Mouse (Mus musculus) small intestine, adult 2 months (tissue): ENCODE results near the gene Sema5b. TPM values are rescaled to one million over a fixed set of nuclear protein-coding genes. Genes with fewer than 3 reads are reported as not detected.

ENCODE experiments used
- H3K27ac ChIP-seq: fragments of 200-500 bp; 2 replicates; pipeline ENCODE4 v1.5.1; 2012; ENCODE audit warnings: low read depth, low read length, control low read depth, inconsistent platforms; ENCODE audit not compliant: insufficient read depth
- H3K27me3 ChIP-seq: fragments of 200-500 bp; 2 replicates; pipeline ENCODE4 v1.6.1; 2012; ENCODE audit warnings: mild to moderate bottlenecking, moderate library complexity, low read length, inconsistent platforms; ENCODE audit not compliant: control insufficient read depth, insufficient read depth
- H3K36me3 ChIP-seq: fragments of 200-500 bp; 2 replicates; pipeline ENCODE4 v1.6.1; 2012; ENCODE audit warnings: mild to moderate bottlenecking, low read length, control low read depth, inconsistent platforms; ENCODE audit not compliant: control insufficient read depth, insufficient read depth
- H3K4me1 ChIP-seq: fragments of 200-500 bp; 2 replicates; pipeline ENCODE4 v1.6.1; 2012; ENCODE audit warnings: low read length, inconsistent platforms, mixed read lengths; ENCODE audit not compliant: control insufficient read depth, insufficient read depth, insufficient read length
- H3K4me3 ChIP-seq: fragments of 200-500 bp; 2 replicates; pipeline ENCODE4 v1.5.1; 2012; ENCODE audit warnings: low read depth, mild to moderate bottlenecking, control low read depth, inconsistent platforms, low read length, moderate library complexity
- CTCF ChIP-seq: fragments of 200-500 bp; IDR thresholded peaks from 2 replicates; pipeline ENCODE4 v1.5.1; 2012; ENCODE audit warnings: low read depth, mild to moderate bottlenecking, control low read depth, inconsistent platforms, low read length, moderate library complexity, mixed read lengths; ENCODE audit not compliant: insufficient replicate concordance, insufficient read length; ENCODE audit errors: extremely low read depth
- POLR2A ChIP-seq: fragments of 200-500 bp; IDR thresholded peaks from 2 replicates; pipeline ENCODE4 v1.6.1; 2012; ENCODE audit warnings: low read depth, mild to moderate bottlenecking, control low read depth, inconsistent platforms, low read length, moderate library complexity
- WGBS: fragments of 180-500 bp; shearing (Covaris S2); methylation state at CpG from one replicate; pipeline ENCODE4 v1.1.7; 2018; 5-methylcytosine and 5-hydroxymethylcytosine counted together
- polyA plus RNA-seq: library from polyadenylated mRNA; depleted of rRNA; stranded (reverse); fragments of >200 nt; gene quantifications from 2 replicates; pipeline ENCODE4 v1.2.3, GENCODE M21; 2012

The Sema5b gene
- polyA plus RNA-seq, 1 experiment, result 0.49 TPM

DNA sequence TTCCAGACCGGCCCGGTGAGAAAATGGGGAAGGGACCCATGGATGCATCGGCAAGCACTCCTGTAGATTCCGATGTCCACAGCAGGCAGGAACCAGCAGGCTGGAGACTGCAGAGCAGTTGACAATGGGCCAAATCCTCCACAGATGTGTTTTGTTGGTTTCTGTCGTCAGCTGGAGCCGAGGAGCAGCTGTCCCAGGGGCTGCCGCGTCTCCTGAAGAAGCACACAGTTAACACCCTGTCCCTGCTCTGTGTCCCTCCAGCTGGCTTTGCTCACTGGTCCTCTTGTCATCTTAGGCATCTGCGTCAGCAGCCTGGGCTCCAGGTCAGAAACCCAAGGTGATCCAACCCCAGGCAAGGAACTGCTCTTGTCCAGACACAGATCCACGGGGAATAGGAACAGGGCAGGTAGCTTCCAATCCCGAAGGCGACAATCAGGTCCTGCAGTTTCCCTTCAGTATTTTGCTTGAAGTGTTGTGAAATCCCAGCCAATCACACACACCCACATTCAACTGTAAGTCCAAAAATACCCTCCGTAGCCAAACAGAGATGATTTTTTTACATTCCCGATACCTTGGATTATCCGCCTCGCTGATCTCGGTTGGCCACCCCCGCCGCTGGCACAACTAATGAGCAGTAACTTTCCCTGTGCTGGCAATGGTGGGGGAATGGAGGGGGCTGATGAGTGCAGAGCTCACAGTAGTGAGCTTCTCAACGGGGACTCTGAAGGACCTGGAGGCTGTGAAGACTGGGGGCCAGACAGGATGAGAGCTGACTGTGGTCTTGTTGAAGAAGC is 63.0 kb downstream of the Sema5b start:
- Histone ChIP-seq H3K36me3 (no peaks in the 10 kb centered on the region), H3K4me3 (no peak overlapping the region), H3K27ac (no peak overlapping the region), H3K4me1 (no peaks in the 10 kb centered on the region), H3K27me3 (no peaks in the 10 kb centered on the region)
- WGBS, result 72% methylated on average over 20 of the region's 20 CpGs
- no peak for TF ChIP-seq CTCF
- TF ChIP-seq POLR2A, result no peak

DNA sequence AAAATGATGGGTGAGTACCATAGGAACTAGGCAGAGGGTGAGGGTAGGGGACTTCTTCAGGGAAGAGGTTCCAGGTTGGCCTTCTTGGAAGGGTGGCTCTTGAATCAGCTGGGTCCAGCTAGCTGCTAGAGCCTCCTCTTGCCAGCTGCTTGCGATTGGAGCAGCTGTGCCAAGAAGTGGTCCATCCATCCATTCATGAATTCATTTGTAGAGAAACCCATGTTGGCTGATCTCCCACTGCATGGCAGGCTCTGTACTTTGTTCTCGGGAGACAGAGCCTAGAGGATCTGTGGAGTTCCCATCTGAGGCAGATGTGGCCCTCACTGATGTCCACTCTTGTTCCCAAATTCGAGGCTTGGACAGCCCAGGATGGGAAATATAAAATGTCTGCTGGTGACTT is 66.3 kb downstream of the Sema5b start:
- Histone ChIP-seq H3K4me3 (no peak overlapping the region), H3K27ac (no peak overlapping the region), H3K36me3 (no peaks in the 10 kb centered on the region), H3K27me3 (no peaks in the 10 kb centered on the region), H3K4me1 (no peaks in the 10 kb centered on the region)
- TF ChIP-seq POLR2A (no peak), CTCF (no peak)
- 63% methylated on average over 3 of the region's 3 CpGs for WGBS

DNA sequence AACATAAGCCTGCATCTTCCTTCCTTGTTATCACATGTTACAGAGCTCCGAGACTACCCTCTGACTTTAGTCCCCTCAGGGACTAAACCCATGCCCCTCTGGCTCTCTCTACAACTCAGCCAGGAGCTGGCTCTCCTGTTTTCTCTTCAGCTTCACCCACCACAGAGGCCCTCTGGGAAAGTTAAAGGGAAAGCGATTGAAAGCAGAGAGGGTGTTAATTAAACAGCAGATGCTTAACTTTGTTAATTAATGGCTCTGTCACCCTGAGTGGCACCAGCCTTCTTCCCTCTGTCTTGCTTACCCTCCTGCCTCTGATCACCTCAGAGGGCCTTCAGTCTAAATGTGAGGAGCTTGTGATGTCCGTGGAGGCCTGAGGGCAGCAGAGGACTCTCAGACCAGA is 67.3 kb downstream of the Sema5b start:
- Histone ChIP-seq H3K4me1 (no peaks in the 10 kb centered on the region), H3K36me3 (no peaks in the 10 kb centered on the region), H3K27ac (no peak overlapping the region), H3K4me3 (no peak overlapping the region), H3K27me3 (no peaks in the 10 kb centered on the region)
- no peak for TF ChIP-seq CTCF
- TF ChIP-seq POLR2A, result no peak
- 50% methylated on average over 3 of the region's 3 CpGs for WGBS

DNA sequence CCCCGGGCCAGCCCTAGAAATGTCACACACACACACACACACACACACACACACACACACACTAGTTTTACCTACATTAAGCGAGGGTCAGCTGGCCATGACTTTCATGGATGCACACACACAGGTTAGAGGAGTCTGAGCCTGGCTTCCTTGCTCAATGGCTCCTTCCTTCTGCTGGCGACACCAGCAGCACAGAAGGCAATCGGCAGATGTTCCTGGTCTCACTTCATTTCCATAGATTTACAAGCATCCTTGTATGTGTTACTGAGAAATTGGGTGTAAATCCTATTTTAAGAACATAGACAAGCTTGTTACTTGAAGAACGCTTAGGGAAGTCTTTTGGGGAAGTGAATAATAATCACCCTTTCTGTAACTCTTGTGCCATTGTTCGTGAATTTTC is 68.6 kb downstream of the Sema5b start:
- TF ChIP-seq CTCF (no peak), POLR2A (no peak)
- WGBS, result 77% methylated on average over 6 of the region's 6 CpGs
- H3K36me3 ChIP-seq, result no peaks in the 10 kb centered on the region
- H3K4me3 ChIP-seq, result no peak overlapping the region
- H3K4me1 ChIP-seq, result no peaks in the 10 kb centered on the region
- no peak overlapping the region for H3K27ac ChIP-seq
- no peaks in the 10 kb centered on the region for H3K27me3 ChIP-seq

DNA sequence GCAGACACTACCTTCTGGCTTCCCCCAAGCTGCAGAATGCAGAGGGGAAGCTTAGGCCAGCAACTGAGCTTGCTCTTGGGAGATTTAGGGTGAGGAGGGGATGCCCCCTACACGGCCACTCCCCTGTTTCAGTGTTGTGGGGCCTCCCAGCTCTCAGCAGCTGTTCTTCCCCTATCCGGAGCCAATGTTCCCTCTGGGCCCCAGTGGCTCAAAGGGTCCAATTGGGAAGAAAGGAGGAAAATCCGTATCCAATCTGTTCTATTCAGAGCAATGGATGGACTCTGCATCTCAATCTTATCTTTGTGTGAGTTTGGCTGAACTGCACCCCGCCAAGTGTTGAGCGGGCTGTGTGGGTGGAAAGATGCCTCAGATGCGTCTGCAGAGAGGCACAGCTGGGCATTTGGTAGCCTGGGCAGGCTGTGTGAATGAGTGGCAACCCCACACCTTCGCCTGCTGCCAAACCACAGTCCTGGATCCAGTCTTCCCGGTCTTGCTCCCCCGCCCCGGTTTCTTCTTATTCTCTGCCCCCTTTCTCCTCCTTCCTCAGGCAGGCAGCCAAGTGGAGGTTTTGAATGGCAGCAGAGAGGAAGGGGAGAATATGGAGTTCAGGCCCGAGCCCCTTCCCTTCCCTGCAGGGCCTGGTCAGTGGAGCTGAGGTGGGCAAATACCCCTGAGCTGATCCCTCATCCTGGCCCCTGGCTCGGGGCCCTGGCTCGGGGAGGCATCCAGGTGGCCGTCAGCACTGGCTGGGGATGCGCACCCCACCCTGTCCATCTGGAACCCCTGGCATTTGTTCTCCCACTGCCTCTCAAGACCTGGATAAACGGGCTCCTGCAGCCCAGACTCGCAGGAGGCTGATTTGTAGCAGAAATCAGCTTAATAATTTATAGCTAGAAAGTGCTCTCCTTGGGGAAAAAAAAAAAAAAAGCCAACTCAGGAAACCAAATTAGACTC is 73.2 kb downstream of the Sema5b start:
- Histone ChIP-seq H3K4me1 (no peaks in the 10 kb centered on the region), H3K4me3 (no peak overlapping the region), H3K36me3 (no peaks in the 10 kb centered on the region), H3K27me3 (no peaks in the 10 kb centered on the region), H3K27ac (no peak overlapping the region)
- WGBS, result 42% methylated on average over 17 of the region's 17 CpGs
- TF ChIP-seq CTCF (no peak), POLR2A (no peak)

GRCm38 (mm10) chr16:35617732-35618131 is 76.8 kb downstream of the Sema5b start:
- no peak overlapping the region for H3K4me3 ChIP-seq
- WGBS, result 64% methylated on average over 4 of the region's 4 CpGs
- H3K27me3 ChIP-seq, result no peaks in the 10 kb centered on the region
- no peaks in the 10 kb centered on the region for H3K36me3 ChIP-seq
- TF ChIP-seq POLR2A, result no peak
- no peak for TF ChIP-seq CTCF
- H3K27ac ChIP-seq, result no peak overlapping the region
- H3K4me1 ChIP-seq, result no peaks in the 10 kb centered on the region

DNA sequence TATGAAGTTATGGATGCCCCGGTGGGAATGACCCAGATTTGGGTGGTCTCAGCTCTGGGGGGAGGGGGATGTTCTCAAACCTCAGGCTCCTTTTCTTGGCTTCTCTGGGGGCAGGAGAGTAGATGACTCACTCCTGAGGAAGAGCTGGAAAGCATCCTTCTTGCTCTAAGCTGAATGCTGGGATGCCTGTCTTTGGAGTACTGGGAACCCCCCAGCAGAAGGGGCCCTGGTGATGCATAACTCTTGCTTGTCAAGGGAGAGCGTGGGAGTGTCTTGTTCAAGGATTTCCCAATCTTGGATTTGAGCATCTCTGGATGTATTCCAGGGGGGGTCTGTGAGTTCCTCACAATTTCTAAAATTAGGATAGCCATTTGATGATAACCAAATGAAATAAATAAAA is 82.1 kb downstream of the Sema5b start:
- Histone ChIP-seq H3K4me3 (no peak overlapping the region), H3K36me3 (no peaks in the 10 kb centered on the region), H3K27ac (no peak overlapping the region), H3K4me1 (no peaks in the 10 kb centered on the region), H3K27me3 (no peaks in the 10 kb centered on the region)
- WGBS, result 73% methylated on average over 2 of the region's 2 CpGs
- TF ChIP-seq CTCF (no peak), POLR2A (no peak)
